Mouse (Mus musculus): Measurements from ENCODE around the gene Fn3krp.
A peak's percentile ranks its signal among the peaks of the same experiment; 100 is the strongest.

Gene Fn3krp

DNA sequence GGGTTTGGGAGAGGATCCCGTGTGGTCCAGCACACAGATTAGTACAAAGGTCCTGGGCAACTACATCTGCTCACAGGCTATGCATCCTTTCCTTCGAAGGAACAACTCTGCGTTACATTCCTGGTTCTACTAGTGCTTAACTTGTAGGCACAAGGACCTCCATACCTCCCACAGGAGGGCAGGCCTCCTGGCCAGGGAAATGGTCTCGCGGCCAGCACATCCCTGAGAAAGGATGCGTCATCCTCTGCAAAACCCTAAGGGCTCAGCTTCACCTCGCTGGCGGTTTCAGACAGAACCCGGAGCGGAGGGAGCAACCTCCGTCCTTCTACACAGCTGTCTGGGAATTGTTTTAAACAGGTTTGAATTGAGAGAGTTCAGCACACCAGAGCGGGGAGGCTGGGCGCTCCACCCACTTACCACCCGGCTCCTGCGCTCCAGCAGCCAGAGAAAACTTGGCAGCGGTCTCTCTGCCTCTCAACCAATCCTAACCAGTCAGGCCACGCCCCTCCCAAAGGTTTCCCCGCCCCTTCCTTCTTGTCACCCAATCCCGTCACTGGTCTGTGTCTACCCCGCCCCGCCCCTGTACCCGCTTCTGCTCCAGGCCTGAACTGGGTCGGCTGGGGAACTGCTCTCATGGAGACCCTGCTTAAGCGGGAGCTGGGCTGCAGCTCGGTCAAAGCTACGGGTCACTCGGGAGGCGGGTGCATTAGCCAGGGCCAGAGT is at the start of gene Fn3krp:
Fn3krp (plus strand) TSS at position 572 of the 723 bp plus-strand sequence.
- DNase-seq (ENCODE audit: low spot score), result peak; percentile 92

DNA sequence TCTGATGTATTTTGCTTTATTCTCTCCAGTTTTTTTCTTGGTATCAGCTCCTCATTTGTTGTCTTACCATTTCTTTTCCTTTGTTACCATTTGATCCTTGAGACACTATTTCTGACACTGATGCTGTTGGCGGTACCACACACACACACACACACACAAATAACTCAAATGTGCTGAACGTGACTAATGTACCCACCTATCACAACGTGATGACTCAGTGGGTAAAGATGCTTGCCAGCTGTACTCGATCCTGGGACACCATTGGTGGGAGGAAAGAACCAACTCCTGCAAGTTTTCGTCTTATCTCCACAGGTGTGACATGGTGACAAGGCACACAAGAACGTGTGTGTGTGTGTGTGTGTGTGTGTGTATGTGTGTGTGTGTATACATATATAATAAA is 47.9 kb upstream of the Fn3krp start:
- no peak for DNase-seq (ENCODE audit: low spot score)

DNA sequence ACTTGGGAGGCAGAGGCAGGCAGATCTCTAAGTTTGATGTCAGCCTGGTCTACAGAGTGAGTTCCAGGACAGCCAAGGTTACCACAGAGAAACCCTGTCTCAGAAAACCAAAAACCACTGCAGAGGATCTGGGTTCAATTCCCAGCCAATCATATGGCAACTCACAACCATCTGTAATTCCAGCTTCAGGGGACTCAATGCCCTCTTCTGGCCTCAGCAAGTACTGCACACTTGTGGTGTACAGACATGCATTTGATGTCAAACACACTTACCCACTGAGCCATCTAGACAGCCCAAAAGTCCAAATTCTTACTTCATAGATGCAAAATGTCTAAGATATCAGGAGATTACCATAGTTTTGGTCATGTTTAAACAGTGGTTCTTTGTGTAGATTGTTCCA is 42.6 kb upstream of the Fn3krp start:
- DNase-seq (ENCODE audit: low spot score), result no peak

DNA sequence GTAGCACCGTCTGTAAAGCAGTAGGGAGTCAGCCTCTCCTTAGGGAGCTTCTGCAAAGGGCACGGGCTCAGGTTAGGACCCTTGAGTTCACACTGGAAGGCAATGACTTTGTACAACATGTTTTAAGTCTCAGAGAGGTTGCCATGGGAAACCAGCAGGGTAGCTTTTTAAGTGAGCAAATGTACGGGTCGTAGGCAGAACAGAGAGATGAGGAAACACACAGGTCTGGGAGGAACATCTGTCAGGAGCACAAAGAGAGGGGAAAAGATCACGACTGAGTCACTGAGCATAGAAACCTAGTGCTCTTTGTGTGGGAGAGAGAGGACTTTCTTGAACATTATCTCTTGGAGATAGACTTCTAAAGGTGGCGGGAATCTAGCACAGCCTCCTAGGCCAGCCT is 40.9 kb upstream of the Fn3krp start:
- no peak for DNase-seq (ENCODE audit: low spot score)

DNA sequence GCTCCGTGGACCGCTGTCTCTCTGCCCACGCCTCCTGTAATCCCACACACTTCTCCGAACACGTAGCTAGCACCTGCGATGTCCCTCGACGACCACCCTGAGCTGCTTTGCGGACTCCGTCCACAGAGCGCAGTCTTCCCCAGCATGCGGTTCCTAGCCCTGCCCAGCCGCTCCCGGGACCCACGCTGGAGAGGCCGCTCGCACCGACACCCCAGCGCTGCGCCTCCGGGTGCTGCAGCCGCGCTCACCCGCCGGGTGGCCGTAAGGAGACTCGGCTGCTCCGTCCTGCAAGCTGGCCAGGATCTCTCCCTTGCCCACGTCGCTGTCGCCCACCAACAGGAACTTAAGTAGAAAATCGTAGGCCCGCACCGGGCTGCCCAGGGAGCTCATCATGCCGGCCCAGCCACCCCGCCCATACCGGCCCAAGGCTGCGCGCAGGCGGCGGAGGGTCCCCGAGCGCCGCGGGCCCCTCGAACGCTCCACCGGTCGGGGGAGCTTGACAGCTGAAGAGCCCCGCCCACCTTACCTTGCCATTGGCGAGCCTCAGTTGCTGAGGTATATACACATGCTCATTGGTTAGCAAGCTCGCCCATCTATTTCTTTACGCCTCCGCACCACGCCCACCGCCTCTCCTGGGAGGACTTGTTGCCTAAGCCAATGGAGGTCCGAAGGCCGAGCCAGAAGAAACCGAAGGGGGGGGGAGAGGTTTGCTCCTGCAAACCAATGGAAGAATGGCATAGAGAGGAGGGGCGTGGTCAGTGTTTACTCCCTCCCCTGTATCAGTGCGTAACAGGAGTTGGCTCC is 33.2 kb upstream of the Fn3krp start, which contains the start of gene Rab40b:
Rab40b (minus strand) TSS at position 502 of the 804 bp plus-strand sequence.
- peak; percentile 63 for DNase-seq (ENCODE audit: low spot score)

DNA sequence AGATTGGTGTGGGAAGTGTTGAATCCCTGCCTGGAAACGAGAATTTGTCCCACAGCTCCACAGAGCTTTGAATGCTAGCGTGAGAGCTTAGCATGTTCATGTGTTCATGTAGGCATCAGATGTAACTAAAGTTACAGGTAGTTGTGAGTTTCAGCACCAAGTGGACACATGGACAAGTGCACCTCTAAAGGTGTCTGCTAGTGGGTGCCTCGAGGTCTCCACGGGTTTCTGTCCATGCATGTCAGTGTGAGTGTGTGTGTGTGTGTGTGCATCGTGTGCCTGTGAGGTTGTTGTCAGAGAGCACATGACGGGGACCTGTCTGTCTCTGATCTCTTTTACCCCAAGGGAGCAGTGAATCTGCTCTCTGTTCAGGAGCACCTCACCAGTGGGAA is 32.7 kb upstream of the Fn3krp start:
- no peak for DNase-seq (ENCODE audit: low spot score)

DNA sequence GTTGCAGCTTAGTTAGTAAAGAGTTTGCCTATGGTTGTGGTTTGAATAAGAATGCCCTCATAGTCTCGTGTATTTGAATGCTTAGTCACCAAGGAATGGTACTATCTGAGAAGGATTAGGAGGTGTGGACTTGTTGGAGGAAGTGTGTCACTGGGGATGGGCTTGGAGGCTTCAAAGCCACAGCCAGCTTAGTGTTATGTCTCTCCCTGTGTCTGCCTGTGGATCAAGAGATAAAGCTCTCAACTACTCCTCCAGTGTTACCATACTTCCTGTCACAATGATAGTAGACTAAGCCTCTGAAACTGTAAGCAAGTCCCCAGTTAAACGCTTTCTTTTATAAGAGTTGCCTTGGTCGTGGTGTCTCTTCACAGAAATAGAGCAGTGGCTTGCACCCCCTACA is 30.4 kb upstream of the Fn3krp start:
- DNase-seq (ENCODE audit: low spot score), result no peak

DNA sequence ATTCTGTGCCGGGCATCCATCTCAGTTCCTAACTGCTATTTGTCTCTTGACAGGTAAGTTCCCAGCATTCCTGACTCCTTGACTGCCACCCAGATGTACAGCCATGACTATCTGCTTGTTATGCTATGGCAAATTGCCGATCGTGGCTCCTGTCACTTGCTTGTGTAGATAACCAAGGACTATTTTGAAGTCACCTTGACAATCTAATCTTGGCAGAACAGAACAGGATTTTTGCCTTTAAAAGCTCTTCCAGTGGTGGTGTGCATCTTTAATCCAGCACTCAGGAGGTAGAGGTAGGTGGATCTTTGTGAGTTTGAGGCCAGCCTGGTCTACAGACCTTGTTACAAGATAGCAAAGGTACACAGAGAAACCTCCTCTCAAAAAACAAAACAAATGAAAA is 28.8 kb upstream of the Fn3krp start:
- DNase-seq (ENCODE audit: low spot score), result no peak

DNA sequence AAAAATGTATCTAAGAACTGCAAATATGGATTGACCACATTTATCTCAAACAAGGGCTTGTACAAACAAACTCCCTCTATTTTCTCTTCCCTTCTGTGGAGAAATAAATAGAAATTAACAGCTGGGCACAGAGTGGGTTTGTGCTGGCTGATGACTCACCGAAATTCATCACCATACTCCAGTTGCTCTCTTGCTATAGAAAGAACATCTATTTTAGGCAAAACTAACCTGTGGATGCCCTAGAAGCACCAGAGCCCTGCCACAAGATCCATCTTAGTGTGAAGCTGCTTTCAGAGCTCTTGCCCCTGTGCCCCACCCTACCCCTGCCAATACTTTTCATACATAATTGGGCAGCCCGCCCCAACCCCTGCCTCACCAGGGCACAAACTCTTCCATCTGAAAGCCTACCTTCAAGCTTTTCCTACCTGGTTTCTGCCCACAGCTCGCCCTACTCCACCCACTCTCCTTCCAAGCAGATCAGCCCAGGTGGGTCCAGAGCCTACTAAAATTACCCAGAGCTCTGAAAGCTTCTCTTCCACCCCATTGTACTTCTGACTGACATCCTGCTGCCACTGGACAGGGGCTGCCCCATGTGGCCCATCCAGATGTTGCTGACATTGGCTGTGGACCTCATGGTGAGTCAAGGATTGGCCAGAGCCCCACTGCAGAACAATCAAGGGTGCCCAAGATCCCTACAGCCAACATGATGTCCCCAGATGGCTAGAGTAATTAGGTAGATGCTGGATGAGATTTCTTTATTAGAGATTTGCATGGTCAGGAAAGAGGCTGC is 13.6 kb upstream of the Fn3krp start:
- no peak for DNase-seq (ENCODE audit: low spot score)

DNA sequence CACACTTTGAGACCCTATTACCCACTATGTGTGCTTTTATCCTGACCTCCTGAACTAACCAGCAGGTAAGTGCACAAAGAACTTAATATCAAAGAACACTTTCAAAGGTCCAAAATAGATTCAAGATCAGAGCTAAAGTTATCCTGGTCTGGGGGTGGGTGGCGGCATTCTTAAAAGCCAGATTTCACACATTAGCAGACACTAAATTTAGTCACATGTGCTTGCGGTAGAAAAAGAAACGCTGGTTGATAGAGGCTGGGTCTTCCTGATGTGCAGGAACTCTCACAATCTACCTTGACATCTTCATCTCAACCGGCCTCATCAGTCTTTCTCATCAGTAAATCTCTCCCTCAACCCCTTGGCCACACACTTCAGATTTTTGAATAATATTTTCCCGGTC is 6.4 kb upstream of the Fn3krp start:
- no peak for DNase-seq (ENCODE audit: low spot score)

DNA sequence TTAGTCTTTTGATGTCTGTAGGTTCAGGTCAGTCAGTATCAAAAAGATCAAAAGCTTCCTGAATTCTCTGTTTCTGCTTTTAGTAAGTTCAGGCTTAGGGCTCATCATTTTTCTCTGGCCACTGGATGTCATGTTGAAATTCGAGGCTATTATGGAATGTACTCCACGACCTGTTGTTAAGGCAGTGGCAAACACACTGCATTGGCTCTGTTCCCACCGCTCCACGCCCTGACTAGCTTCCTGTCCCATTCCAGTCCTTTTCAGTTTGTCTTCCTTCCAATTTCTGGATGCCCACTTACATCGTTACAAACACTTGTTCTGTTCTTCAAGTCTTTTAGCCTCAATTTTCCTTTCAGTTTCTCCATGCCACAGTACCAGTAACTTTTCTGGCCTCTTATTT is 5.8 kb upstream of the Fn3krp start:
- no peak for DNase-seq (ENCODE audit: low spot score)

DNA sequence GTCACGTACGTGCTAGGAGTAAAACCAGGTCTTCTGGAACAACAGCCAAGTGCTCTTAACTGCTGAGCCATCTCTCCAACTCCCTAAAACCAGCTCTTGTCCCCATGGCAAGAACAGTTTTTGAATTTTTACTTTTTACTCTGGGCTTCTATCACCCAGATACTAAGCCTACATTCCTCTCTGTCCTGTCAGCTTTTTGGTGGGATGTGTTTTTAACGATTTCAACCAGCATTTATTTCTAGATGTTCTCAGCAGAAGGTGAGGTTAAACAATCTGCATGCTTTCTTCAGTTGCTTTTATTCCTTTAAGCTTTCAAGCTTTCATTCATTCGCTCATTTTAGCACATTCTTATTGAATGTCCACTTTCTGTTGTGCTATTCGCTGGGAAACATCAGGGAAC is 3.2 kb upstream of the Fn3krp start:
- no peak for DNase-seq (ENCODE audit: low spot score)

DNA sequence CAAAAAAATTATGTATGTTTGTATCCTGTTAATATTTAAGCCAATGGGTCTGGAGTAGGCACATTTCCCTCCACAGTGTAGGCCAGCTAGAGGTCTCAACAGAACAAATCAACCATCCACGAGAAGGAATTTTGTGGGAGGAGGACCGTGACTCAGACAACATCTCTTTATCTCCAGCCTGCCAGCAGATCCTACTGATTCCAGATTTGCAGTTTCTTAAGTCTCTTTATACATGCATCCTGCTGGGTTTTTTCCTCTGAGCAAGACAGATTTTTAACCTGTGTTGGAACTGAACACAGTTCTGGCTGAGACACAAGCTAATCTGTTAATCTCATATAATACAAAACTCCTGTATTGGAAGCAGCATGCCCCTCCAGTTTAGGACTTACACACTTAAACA is 2.3 kb upstream of the Fn3krp start:
- no peak for DNase-seq (ENCODE audit: low spot score)

DNA sequence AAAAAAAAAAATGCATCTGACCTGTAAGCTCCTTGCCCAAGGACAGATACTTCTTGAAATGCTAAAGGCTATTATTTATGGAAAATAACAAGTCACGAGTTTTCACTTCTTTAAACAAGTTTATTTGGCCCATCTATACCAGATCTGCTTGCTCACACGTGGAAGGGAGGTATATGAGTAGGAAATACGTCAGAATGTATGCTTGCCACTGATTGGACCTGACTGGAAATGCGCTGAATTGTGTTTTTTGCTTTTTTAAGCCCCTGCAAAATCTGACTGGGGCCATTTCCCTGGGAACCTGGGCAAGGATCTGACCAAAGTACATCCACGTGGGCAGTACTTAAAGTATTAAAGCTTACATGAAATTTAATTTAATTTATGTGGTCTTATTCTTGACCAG is 822 bp upstream of the Fn3krp start:
- DNase-seq (ENCODE audit: low spot score), result no peak

DNA sequence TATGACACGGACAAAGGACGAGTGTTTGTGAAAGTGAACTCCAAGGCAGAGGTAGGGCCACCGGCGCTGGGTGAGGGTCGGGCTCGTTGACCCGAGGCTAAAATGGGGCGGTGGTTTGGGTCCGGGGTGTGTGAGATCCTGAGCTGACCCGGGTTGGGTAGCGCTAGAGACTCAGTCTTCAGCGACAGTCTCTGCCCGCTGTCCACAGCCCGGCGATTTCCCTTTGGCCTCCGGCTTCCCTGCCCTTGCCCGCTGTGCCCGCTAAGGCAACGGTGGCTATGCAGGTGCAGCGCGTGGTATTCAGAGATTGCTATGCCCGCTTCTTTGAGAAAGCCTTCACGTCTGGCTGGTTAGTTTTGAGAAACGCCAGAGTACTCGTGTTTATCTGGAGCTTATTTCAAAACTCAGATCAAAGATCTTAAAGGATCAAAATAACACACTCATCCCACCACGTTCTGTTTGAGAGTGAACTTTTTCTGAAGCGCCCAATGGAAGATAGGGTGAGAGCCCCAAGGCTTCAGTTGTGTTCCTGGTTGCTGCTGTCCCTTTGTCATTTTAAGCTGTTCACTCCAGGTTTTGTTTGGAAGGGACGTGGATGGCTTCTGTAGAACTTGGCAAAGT is 462 bp downstream of the Fn3krp start:
- no peak for DNase-seq (ENCODE audit: low spot score)

DNA sequence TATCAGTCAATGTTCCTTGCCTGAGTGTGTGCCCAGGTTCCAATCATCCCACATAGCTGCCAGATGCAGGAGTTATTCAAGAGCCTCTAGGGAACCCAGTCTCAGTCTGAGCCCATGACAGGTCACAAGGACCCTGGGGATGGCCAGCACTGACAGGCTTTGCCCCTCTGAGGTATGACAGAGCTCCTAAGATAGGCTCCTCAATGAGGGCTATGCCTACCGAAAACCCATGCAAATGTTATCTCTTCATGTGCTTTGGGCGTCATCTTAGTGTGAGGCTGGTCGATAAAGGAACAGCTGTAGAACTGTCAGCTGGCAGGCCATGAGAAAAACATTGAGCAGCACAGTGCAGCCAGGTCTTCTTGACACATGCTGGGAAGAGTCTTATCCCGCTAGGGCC is 12.2 kb downstream of the Fn3krp start:
- no peak for DNase-seq (ENCODE audit: low spot score)

DNA sequence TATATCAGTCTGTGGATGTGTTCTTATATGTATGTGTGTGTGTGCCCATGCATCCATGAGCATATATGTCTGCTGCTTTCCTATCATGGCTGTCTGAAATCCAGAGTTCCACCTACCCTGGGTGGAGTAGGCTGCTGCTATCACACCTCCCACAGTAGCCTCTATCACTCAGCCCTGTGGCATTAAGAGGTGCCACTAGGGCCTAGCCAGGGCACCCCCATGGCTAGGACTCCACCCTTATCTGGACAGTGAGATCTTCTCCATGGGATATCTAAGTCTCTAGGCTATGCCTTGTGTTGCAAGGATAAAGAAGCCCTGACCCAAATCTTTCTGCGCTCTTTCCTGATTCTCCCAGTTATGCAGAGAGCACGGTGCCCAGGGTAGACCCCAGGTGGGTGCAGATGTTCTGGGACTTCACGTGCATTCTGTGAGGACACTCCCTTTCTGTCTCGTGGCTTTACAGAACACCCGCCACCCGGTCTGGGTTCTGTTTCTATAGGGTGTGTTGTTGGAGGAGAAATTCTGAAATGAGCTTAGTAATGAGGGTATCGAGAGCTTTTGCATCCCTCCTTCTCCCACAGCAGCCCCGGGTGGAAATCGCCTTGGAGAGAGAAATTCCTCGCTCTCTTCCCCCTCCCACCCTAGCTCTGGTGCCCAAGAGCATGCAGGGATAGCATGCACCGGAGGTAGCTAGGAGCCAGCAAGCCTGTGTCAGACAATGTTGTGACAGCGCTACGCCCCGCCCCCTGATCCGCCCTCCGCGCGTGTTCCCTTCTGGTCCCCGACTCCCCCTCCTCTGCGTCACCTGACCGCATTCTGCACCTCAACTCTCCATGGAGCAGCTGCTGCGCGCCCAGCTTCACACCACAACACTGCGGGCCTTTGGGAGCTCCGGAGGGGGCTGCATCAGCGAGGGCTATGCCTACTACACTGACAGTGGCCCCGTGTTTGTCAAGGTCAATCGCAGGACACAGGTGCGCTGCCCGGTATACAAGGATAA is 13.3 kb downstream of the Fn3krp start, which contains the start of gene Fn3k:
Fn3k (plus strand) TSS at position 758 of the 1,000 bp plus-strand sequence.
- peak; percentile 45 for DNase-seq (ENCODE audit: low spot score)

DNA sequence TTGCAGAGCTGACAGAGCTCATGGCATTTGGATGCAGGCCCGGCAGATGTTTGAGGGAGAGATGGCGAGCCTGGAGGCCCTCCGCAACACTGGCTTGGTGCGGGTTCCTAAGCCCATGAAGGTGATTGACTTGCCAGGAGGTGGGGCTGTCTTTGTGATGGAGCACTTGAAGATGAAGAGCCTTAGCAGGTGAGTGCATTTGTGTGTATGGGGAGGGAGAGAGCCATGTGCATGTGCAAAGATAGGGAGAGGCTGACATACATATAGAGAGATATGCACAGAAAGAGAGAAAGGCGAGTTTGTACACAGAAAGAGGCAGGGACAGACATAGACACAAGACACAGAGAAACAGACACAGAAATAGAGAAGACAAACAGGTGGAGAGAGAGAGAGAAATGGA is 16.0 kb downstream of the Fn3krp start:
- no peak for DNase-seq (ENCODE audit: low spot score)

DNA sequence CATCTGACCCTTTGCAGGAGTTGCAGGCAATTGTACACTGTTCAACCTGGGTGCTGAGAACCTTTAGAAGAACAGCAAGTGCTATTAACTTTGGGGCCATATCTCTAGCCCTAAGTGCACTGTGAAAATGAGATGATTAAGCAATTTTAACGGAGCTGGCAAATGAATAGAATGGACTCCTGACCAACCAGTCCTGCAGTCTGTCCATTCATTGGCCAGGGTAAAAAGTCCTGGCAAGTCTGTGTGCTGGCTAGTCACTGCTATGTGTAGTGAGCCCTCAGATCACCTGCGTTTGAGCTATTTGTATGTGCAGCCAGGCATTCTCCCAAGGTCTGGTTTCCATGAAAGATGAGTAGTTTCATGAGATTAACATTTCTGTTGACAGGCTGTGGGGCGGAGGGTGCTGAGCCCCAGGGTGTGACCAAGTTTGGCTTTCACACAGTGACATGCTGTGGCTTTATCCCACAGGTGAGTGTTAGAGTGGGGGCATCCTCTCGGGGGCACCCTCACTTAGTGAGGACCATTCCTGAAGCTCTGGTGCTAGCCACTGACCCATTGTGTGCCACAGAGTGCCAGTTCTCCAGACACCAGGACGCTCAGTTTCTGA is 18.6 kb downstream of the Fn3krp start:
- DNase-seq (ENCODE audit: low spot score), result no peak

DNA sequence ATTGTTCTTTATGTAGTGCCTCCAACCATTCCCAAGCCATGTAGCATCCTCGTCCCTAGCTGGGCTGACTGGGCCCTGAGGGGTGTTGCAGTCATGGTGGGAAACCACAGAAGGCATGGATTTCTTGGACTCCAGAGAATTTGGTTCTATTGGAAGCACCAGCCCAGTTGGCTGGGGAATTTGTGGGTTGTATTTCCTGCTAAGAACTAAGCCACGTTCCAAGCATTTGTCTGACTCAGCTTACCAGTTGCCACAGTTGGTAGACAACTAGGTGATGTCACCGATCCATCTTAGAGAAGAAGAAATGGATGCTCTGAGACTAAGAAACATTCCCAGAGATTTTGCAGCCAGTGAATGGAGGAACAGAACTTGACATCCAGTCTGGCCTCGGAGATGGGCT is 20.5 kb downstream of the Fn3krp start:
- no peak for DNase-seq (ENCODE audit: low spot score)

DNA sequence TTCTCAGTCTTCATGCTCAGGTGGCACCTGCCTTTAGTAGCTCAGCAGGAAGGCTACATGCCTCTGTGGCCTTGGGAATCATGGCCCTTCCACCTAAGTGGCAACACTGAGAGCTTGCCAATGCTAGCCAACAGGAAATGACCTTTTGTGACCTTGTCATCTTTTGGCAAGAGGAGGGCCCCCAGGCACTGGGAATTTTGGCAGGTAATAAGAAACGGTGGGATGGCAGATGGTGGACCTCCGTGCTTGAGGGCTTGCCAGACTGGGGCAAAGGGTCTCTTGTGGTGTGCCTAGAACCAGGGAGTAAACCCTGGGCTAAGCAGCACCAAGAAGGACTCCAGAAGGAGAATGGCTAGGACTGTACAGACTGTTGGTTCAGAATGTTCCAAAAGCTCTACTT is 20.9 kb downstream of the Fn3krp start:
- no peak for DNase-seq (ENCODE audit: low spot score)

Data from ovary, postnatal 10 days (tissue).